Mouse (Mus musculus): ENCODE results near the gene Igsf21. TPM values are rescaled to one million over a fixed set of nuclear protein-coding genes. Genes with fewer than 3 reads are reported as not detected.
A peak's percentile ranks its signal among the peaks of the same experiment; 100 is the strongest.

Igsf21 gene
- polyA plus RNA-seq, 1 experiment from 2014 or later = 2.9 TPM

DNA sequence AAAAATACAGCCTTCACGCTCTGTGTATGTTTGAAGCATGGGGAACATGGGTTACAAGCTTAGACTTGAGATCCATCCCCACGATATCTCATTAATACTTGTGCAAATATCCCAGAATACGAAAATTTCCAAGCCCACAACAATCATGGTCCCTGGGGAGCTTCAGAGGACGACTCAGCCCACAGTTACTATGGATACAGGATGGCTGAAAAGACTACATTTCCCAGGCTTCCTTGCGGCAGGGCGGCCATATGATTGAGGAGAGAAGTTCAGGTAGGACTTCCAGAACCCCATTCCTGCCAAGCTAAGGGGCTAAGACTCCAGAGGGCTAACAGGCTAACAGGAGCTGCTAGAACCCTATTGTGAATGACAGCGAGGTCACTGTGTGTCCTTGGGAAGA lies 160.4 kb downstream of the Igsf21 start:
- Histone ChIP-seq H3K4me3 (no peak overlapping the region), H3K4me1 (no peaks in the 10 kb centered on the region; the same call in 1 of the 2 replicates), H3K9ac (no peak overlapping the region), H3K27me3 (no peaks in the 10 kb centered on the region), H3K36me3 (no peaks in the 10 kb centered on the region), H3K4me2 (replicated peaks) (no peak overlapping the region), H3K27ac (no peak overlapping the region), H3K9me3 (no peaks in the 10 kb centered on the region)
- ATAC-seq (ENCODE audit: insufficient number of reproducible peaks, insufficient read depth, low FRiP score, low TSS enrichment) = no peak
- 57% methylated on average over 7 of the region's 7 CpGs for WGBS

DNA sequence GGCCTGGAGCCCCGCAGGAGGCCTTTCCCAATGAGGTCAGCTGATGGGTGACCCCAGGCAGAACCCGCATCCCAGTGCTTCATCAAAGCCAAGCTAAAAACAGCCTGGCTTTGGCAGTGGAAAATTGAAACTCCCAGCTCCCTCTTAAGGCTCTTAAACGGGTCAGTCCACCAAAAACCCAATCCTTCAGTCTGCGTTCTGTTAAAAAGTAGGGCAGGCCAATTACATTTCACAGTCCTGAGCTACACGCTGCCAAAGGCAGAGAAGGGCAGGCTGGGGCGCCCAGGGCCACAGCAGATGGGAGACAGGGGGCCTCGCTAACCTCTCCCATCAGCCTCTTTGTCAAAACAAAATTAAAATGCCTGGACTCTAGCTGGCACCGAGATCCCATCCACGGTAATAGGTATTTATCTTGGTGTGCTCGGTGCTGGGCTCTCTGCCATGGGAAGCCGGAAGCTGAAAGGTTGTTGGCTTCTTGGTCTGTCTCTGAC lies 162.0 kb downstream of the Igsf21 start:
- WGBS = 47% methylated on average over 11 of the region's 11 CpGs
- Histone ChIP-seq H3K36me3 (no peaks in the 10 kb centered on the region), H3K4me3 (no peak overlapping the region), H3K27ac (no peak overlapping the region), H3K4me2 (replicated peaks) (no peak overlapping the region), H3K27me3 (no peaks in the 10 kb centered on the region), H3K4me1 (no peaks in the 10 kb centered on the region; the same call in 1 of the 2 replicates), H3K9ac (no peak overlapping the region), H3K9me3 (no peaks in the 10 kb centered on the region)
- no peak for ATAC-seq (ENCODE audit: insufficient number of reproducible peaks, insufficient read depth, low FRiP score, low TSS enrichment)

DNA sequence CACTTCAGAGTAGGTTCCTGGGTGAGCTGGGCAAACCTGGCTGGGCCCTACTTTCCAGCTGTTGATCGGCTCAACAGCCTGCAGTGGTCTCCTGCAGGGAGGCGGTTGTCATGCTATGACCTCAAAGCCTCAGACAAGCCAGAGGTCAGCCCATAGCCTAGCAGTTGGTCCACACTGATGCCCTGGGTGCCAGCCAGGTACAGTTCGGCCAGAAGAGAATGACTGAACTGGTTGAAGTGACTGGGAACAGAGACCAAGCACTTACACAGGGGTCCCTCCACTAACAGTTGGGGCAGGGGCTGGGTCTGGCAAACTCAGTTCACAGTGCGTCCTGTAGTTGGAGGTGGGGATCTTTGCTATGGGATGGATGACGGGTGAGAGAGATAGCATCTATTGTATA lies 162.5 kb downstream of the Igsf21 start:
- Histone ChIP-seq H3K27ac (no peak overlapping the region), H3K9me3 (no peaks in the 10 kb centered on the region), H3K4me2 (replicated peaks) (no peak overlapping the region), H3K9ac (no peak overlapping the region), H3K4me1 (no peaks in the 10 kb centered on the region; the same call in 1 of the 2 replicates), H3K27me3 (no peaks in the 10 kb centered on the region), H3K4me3 (no peak overlapping the region), H3K36me3 (no peaks in the 10 kb centered on the region)
- no peak for ATAC-seq (ENCODE audit: insufficient number of reproducible peaks, insufficient read depth, low FRiP score, low TSS enrichment)
- 75% methylated on average over 5 of the region's 5 CpGs for WGBS

DNA sequence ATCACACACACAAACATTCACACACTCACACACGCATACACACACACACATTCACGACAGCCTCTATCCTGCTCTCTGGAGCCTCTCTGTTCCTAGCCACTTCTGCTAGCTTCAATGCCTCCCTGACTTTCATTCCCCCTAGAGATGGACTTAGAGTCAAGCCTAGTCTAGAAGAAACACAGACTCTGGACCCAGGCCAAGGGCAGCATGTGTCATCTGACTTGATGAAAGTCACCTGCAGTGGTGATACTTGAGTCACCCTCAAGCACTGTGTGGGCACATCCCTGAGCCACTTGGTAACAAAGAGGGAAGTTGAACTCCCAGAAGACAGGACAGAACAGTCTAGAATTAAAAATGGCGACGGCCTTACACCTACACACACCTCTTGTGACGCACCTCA lies 168.2 kb downstream of the Igsf21 start:
- 83% methylated on average over 5 of the region's 5 CpGs for WGBS
- no peaks in the 10 kb centered on the region for H3K27me3 ChIP-seq

DNA sequence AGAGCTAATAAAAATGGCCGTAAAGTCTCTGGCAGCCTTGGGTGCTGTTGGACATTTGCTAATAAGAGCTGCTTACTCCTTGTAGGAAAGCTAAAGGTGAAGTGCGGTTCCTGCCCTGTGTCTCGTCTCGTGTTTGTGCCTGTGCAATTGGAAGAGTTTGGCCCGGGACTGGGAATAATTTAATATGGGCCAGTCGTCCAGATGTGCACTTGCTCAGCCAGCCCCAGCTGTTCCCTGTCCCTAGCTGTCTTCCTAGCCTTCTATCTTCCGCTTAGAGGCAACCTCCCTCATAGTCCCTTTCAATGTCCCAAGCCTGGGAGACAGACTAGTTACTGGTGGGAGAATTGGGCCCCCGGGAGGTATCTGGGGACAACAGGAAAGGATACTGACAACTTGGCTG lies 169.0 kb downstream of the Igsf21 start:
- no peaks in the 10 kb centered on the region for H3K36me3 ChIP-seq
- H3K4me1 ChIP-seq = no peaks in the 10 kb centered on the region
- H3K9me3 ChIP-seq = no peaks in the 10 kb centered on the region
- H3K27me3 ChIP-seq = no peaks in the 10 kb centered on the region
- H3K4me2 ChIP-seq (replicated peaks) = no peak overlapping the region
- no peak overlapping the region for H3K27ac ChIP-seq
- no peak for ATAC-seq (ENCODE audit: insufficient number of reproducible peaks, insufficient read depth, low FRiP score, low TSS enrichment)
- no peak overlapping the region for H3K9ac ChIP-seq
- no peak overlapping the region for H3K4me3 ChIP-seq
- 50% methylated on average over 8 of the region's 8 CpGs for WGBS

More for the DNA sequence above, 168.2 kb downstream of the Igsf21 start:
- H3K27ac ChIP-seq = no peak overlapping the region
- H3K4me2 ChIP-seq (replicated peaks) = no peak overlapping the region
- no peak for ATAC-seq (ENCODE audit: insufficient number of reproducible peaks, insufficient read depth, low FRiP score, low TSS enrichment)
- no peaks in the 10 kb centered on the region for H3K9me3 ChIP-seq
- H3K9ac ChIP-seq = no peak overlapping the region
- no peaks in the 10 kb centered on the region for H3K36me3 ChIP-seq
- H3K4me3 ChIP-seq = no peak overlapping the region
- no peaks in the 10 kb centered on the region for H3K4me1 ChIP-seq

DNA sequence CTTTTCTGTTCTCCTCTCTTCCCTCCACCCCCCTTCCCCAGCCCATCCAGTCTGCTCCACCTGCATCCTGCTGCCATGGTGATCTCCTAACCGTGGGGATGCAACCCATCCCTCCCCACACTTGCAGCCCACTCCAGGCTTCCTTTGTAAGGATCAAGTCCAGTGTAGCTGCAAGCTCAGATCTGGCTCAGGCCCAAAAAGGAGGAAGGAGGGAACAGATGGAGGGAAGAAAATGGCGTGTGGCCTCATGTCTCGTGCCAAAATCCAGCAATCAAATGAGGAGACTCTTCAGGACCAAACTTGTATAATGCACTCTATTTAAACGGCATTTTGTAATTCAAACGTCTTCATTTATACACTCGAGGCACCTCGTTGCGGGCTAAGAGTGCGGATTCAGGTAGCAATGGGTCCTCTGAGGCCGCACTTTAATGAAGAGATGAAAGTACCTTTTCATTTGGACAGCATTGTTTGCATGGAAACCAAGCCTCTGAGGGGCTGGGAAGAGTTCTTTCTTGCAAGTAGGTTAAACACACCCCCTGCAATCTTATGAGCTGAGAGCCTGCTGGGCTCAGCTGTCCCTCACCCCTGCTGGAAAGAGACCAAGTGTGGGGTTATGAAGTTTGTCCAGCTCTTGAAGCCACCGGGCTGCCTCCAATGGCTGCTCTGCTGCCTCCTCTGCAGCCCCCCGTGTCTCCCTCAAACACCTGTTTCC lies 169.6 kb downstream of the Igsf21 start:
- Histone ChIP-seq H3K4me2 (replicated peaks) (no peak overlapping the region), H3K36me3 (no peaks in the 10 kb centered on the region), H3K4me1 (no peaks in the 10 kb centered on the region), H3K4me3 (no peak overlapping the region), H3K27me3 (no peaks in the 10 kb centered on the region), H3K9ac (no peak overlapping the region), H3K27ac (no peak overlapping the region), H3K9me3 (no peaks in the 10 kb centered on the region)
- no peak for ATAC-seq (ENCODE audit: insufficient number of reproducible peaks, insufficient read depth, low FRiP score, low TSS enrichment)
- WGBS = 75% methylated on average over 12 of the region's 12 CpGs

DNA sequence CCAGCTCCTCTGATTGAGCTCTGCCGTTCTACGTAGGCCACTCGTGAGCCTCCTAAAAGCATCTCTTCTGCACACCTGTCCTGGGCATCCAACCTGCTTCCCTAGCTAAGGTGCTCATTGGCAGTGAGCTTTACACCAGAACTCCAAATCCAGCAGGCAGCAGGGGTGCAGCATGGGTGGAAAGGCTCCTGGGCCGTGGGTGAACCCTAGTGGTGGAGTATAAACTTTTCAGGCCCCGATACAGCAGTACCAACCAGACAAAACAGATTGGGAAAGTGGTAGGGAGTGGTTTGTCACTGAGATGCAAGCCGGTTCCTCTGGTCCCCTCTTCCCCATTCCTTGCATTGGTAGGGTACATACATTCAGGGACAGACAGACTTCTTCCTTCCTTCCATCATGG lies 170.2 kb downstream of the Igsf21 start:
- no peak overlapping the region for H3K27ac ChIP-seq
- ATAC-seq (ENCODE audit: insufficient number of reproducible peaks, insufficient read depth, low FRiP score, low TSS enrichment) = no peak
- WGBS = 76% methylated on average over 6 of the region's 6 CpGs
- no peaks in the 10 kb centered on the region for H3K27me3 ChIP-seq
- H3K9ac ChIP-seq = no peak overlapping the region
- H3K36me3 ChIP-seq = no peaks in the 10 kb centered on the region
- no peaks in the 10 kb centered on the region for H3K4me1 ChIP-seq
- no peaks in the 10 kb centered on the region for H3K9me3 ChIP-seq
- no peak overlapping the region for H3K4me2 ChIP-seq (replicated peaks)
- H3K4me3 ChIP-seq = no peak overlapping the region

DNA sequence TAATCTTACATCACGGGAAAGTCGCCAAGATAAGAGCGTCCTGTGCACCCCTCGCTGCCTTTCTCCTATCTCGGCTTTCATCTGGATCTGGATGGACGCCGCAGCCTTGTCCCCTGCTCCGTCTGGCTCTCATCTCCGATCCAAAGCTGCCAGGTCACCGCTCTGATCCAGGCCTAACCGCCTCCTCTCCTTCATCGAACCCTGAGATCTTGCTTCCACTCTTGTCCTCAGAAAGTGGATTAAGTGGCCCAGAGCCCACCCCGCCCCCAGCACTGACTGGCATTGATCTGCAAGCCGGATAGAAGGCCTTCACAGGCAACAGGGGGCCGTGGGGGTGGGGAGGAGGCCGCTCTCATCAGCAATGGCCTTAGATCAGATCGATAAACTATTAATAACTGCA lies 175.5 kb downstream of the Igsf21 start:
- Histone ChIP-seq H3K27me3 (peaks cover 19% of the 10 kb centered on the region; the same call in 1 of the 2 replicates), H3K36me3 (no peaks in the 10 kb centered on the region), H3K4me1 (0 out of 2 replicates have a peak, but pooled peaks cover 10% of the 10 kb centered on the region), H3K9ac (no peak overlapping the region), H3K27ac (no peak overlapping the region), H3K4me3 (no peak overlapping the region), H3K4me2 (replicated peaks) (no peak overlapping the region), H3K9me3 (no peaks in the 10 kb centered on the region)
- WGBS = 21% methylated on average over 17 of the region's 17 CpGs
- ATAC-seq (ENCODE audit: insufficient number of reproducible peaks, insufficient read depth, low FRiP score, low TSS enrichment) = no peak

DNA sequence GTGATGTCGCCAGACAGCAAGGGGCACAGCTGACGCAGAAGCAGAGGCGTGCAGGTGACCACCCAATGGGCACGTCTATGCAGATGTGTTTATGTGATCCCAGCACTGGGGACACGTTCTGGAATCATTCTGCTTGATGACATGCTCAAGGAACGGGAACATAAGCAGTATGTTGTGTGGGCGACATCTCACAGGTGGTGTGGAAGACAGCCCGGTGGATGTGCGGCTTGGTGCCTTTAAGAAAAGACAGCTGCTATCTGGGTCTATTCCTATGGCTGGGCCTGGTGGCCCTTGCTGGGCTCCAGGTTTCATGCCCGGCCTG lies 176.3 kb downstream of the Igsf21 start:
- no peak for ATAC-seq (ENCODE audit: insufficient number of reproducible peaks, insufficient read depth, low FRiP score, low TSS enrichment)
- no peaks in the 10 kb centered on the region for H3K9me3 ChIP-seq
- 0 out of 2 replicates have a peak, but pooled peaks cover 10% of the 10 kb centered on the region for H3K4me1 ChIP-seq
- H3K4me2 ChIP-seq (replicated peaks) = no peak overlapping the region
- H3K9ac ChIP-seq = no peak overlapping the region
- H3K27ac ChIP-seq = no peak overlapping the region
- H3K36me3 ChIP-seq = no peaks in the 10 kb centered on the region
- H3K4me3 ChIP-seq = no peak overlapping the region
- H3K27me3 ChIP-seq = peaks cover 19% of the 10 kb centered on the region; the same call in 1 of the 2 replicates
- WGBS = 38% methylated on average over 10 of the region's 10 CpGs

DNA sequence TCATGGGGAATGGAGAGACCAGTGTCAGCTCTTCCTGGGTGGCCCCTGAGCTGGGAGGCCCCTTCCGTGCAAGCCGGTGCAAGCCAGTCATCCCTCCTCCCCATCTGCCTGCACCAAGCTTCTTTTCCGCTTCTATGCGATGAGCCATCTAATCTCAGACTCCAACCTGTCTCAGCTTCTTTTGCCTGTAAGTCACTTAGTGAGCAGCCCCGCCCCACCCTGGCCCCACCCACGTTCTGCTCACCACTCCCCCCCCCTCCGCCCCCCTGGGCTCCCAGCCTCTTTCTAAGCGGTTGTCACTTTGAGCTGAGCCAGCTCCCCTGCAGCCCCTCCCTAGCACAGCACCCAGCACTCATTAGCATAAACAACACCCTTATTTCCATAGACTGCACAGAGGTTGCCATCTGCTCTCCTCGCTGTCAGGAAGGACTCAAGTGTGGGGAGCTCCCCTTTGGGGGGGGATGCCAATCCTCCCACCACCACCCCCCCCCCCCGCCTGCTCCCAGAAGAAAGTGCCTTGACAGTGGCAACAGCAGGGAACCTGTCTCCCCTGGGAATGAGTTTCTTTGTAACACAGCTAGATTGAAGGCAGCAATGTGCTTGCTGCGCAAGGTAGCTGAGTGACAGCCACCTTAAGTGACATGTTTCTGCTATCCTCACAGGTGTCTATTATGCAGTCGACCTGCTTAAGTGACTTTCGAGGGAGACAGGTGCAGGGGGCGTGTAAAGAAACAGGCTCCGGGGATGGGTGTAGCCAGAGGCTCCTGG lies 176.8 kb downstream of the Igsf21 start:
- Histone ChIP-seq H3K27me3 (peaks cover 19% of the 10 kb centered on the region; the same call in 1 of the 2 replicates), H3K36me3 (no peaks in the 10 kb centered on the region), H3K4me1 (0 out of 2 replicates have a peak, but pooled peaks cover 10% of the 10 kb centered on the region), H3K4me3 (no peak overlapping the region), H3K27ac (no peak overlapping the region), H3K9ac (no peak overlapping the region), H3K9me3 (no peaks in the 10 kb centered on the region), H3K4me2 (replicated peaks) (no peak overlapping the region)
- WGBS = 11% methylated on average over 15 of the region's 15 CpGs
- ATAC-seq (ENCODE audit: insufficient number of reproducible peaks, insufficient read depth, low FRiP score, low TSS enrichment) = peak; percentile 62; the same call in 1 of the 2 replicates

DNA sequence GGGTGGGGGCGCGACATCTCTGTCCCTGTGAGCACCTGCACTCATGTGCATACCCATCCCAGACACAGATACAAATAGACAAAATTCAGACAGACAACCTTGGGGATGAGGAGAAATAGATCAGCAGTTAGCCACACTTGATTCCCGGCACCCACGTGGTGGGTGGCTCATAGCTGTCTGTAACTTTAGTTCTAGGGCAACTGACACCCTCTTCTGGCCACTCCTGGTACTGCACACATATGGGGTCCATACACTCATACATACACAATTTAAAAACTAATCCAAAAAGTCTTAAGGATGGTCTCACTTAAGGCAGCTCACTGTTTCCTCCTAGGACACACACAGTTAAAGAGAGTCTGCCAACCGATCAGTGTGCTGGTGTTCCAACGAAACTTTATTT lies 178.1 kb downstream of the Igsf21 start:
- Histone ChIP-seq H3K4me1 (0 out of 2 replicates have a peak, but pooled peaks cover 10% of the 10 kb centered on the region), H3K27ac (no peak overlapping the region), H3K36me3 (no peaks in the 10 kb centered on the region), H3K9ac (no peak overlapping the region), H3K4me2 (replicated peaks) (no peak overlapping the region), H3K9me3 (no peaks in the 10 kb centered on the region), H3K4me3 (no peak overlapping the region), H3K27me3 (peaks cover 19% of the 10 kb centered on the region; the same call in 1 of the 2 replicates)
- WGBS = 94% methylated on average over 6 of the region's 6 CpGs
- no peak for ATAC-seq (ENCODE audit: insufficient number of reproducible peaks, insufficient read depth, low FRiP score, low TSS enrichment)

DNA sequence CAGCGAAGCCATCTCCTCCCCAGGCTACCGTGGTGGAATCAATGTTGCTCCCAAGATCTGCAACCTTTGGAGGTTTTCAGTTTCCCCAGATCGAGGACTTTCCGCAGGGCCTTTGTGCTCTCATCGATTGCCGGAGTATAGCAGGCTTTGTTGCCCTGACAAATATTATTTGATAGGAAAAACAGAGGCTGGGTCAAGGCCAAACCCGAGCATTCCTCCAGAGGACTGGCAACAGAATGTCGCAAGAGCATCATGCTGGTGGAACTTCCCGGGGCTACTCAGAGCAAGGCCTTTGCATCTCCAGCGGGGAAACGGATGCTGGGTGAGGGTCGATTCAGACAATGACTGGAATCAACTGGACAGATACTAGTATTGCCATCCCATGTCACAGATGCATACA lies 180.6 kb downstream of the Igsf21 start:
- Histone ChIP-seq H3K36me3 (no peaks in the 10 kb centered on the region), H3K9ac (no peak overlapping the region)

More for the DNA sequence above, 180.6 kb downstream of the Igsf21 start:
- no peak overlapping the region for H3K27ac ChIP-seq
- no peak overlapping the region for H3K4me3 ChIP-seq
- ATAC-seq (ENCODE audit: insufficient number of reproducible peaks, insufficient read depth, low FRiP score, low TSS enrichment) = no peak
- 0 out of 2 replicates have a peak, but pooled peaks cover 10% of the 10 kb centered on the region for H3K4me1 ChIP-seq
- no peak overlapping the region for H3K4me2 ChIP-seq (replicated peaks)
- 90% methylated on average over 12 of the region's 12 CpGs for WGBS
- H3K27me3 ChIP-seq = peaks cover 18% of the 10 kb centered on the region; the same call in 1 of the 2 replicates
- H3K9me3 ChIP-seq = no peaks in the 10 kb centered on the region
